Mouse (Mus musculus): ENCODE measurements around the gene Auts2. TPM values are rescaled to one million over a fixed set of nuclear protein-coding genes. Genes with fewer than 3 reads are reported as not detected.

The Auts2 gene
- total RNA-seq, 2 experiments from 2014 or later: 23.5 to 29.5 TPM

DNA sequence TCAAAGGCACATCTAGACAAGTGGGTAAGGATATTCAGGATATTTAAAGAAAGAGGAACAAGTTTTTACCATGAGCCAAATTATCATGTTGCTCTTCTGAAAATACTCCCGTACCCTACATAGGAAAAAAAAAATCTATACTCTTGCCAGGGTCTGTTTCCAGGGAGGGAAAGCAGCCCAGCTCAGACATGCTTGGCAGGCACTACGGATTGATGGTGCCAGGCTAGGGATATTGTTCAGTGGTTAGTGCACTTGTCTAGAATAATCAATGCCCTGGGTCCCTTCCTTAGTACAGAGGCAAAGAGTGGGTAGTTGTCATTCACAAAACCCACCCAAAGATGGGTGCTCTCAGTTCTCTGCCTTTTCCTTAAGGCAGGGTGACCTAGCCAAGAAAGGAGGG lies 90.8 kb downstream of the Auts2 start:
- no peak for DNase-seq (ENCODE audit: low spot score in 2 of 2)

GRCm38 (mm10) chr5:132450071-132450470 lies 93.1 kb downstream of the Auts2 start:
- no peak for DNase-seq (ENCODE audit: low spot score in 2 of 2)

DNA sequence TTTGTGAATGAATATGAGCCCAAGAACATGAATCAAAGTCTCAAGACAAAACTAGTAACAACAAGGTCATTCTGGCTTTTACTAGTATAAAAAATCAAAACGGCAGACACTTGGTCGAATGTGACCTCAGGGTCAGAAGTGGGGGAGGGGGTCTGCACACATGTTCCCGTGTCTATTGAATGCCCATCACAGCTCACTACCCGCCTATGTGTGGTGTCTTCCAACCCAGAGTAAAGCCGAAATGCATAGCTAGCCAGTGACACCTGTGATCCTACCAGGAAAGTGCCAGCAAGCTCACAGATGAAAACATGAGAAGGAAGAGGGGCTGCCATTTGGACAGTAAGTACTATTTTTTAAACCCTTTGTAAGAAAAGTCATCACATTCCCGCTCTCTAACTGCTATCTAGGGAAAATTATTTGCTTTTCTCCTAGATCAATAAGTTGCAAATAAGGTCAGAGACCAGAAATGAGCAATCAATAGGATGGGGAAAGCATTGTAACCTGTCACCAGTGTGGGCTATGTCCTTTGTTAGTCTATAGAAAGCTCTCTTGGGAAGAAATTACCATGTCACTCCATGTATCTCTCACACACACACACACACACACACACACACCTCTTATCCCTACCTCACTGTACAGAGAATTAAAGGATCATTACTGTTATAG lies 94.6 kb downstream of the Auts2 start:
- no peak for DNase-seq (ENCODE audit: low spot score in 2 of 2)

- DNase-seq (ENCODE audit: low spot score in 2 of 2): no peak
These were observed 97.8 kb downstream of the Auts2 start for GRCm38 (mm10) chr5:132445213-132445954.

DNA sequence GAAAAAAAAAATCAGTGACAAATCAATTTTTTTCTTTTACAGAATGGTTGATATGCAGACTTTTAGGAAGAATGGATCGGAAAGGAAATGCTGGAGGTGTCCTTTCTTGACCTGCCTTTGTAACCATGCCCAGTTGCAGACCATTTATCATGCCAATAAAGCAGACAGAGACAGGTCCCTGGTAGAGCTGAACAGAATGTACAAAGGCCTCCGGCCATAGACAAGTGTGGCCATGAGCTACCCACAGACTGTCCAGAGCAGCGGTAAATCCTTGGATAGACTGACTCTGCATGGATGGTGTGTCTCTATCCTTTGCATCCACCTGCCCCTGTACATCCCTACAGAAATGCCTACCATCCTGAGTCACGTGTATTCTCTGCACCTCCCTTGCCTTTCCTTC lies 100.2 kb downstream of the Auts2 start:
- no peak for DNase-seq (ENCODE audit: low spot score in 2 of 2)

DNA sequence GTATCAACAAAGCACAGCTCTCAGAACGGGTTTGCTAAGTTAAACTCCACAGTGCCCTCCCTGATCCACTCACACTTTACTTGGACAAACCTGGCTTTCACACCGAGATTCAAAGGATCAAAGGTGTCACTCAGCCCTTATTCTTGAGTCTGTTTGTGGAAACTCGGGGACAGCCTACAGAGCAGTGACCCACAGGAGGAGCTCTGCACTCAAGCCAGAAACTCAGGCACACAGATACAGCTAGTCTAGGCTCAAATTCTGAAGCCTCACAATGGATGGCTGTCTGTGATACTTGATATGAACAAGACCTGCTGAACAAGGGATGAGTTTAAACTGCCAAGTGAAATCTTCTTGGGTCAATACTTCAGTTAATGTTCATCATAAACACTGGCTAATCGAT lies 104.7 kb downstream of the Auts2 start:
- DNase-seq (ENCODE audit: low spot score in 2 of 2): no peak

DNA sequence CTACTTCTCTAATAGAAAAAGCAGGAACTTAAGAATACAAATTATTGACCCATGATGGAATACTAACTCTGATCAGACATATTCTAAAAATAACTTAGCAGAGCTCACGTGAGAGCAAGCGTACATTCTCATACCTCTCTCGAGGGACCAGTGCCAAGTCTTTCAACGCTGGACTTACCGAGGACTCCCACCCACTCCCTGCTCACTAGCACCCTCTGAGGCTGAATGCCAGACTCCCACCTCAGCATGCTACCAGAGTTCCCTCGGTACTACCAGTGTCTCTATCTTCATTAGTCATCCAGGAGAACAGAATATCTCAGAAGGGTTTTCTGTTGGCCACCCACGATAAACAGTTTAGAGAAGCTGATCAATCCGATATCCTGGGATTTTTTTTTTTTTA lies 105.2 kb downstream of the Auts2 start:
- no peak for DNase-seq (ENCODE audit: low spot score in 2 of 2)

- no peak for DNase-seq (ENCODE audit: low spot score in 2 of 2)
These were observed 105.7 kb downstream of the Auts2 start for GRCm38 (mm10) chr5:132437478-132437877.

DNA sequence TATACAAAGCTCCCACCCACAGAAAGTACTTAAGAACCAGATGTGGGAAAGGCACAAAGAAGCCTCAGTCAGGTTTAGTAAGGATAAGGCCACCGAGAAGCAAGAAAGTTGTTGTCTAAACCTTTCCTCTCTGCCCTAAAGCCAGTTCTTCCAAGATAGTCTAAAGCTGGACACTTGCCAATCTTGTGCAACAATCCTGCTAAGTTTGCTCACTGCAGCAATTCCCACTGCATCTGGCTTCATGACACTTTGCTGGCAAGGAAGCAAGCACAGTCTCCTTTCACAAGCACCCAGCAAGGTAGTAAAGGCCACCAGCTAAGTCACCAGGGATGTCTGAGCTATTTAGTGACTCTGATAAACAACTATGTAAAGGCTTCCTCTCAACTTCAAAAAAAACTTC lies 106.2 kb downstream of the Auts2 start:
- DNase-seq (ENCODE audit: low spot score in 2 of 2): peak in 1 of 2 experiments; percentile 42

GRCm38 (mm10) chr5:132436473-132436872 lies 106.7 kb downstream of the Auts2 start:
- no peak for DNase-seq (ENCODE audit: low spot score in 2 of 2)

- no peak for DNase-seq (ENCODE audit: low spot score in 2 of 2)
These were observed 107.7 kb downstream of the Auts2 start for GRCm38 (mm10) chr5:132435401-132435800.

GRCm38 (mm10) chr5:132433377-132434115 lies 109.6 kb downstream of the Auts2 start:
- no peak for DNase-seq (ENCODE audit: low spot score in 2 of 2)

DNA sequence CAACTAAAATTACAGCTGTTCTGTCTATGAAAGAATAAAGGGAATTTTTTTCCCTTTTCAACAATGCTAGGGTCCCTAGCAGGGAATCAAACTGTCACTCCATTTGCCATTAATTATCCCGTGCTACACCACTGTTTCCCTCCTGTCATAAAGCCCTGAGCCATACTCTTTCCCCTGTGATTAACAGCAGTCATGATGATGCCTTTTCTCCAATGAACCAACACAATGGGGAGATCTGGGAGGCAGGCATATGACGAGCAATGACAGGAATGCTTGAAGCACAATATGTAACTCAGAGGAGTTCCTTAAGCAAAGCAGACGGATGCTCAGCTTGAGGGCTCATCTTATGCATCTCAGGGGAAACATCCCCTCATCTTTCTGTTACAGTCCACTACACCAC lies 113.8 kb downstream of the Auts2 start:
- DNase-seq (ENCODE audit: low spot score in 2 of 2): no peak

- DNase-seq (ENCODE audit: low spot score in 2 of 2): no peak
These were observed 116.8 kb downstream of the Auts2 start for GRCm38 (mm10) chr5:132426342-132426741.

DNA sequence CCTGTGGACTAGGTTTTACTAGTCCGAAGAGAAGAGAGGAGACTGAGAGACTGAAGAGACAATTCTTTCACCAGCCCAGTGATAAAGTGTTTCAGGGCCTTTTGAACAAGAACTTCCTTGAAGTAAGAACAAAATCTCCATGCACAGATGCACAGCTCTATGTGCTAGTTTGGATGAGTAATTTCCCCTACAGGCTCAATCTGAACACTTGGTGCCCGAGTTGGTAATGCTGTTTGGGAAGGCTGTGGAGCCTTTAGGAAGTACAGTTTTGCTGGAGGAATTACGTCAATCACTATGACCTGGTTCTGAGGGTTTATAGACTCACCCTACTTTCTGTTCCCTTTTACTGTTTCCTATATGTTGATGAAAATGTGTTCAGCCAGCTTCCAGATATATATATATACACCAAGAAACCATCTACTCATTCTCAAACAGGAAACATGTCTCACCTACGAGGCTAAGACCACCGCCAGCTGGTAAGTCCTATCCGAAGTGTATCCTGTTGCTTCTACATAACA lies 117.3 kb downstream of the Auts2 start:
- no peak for DNase-seq (ENCODE audit: low spot score in 2 of 2)

GRCm38 (mm10) chr5:132410338-132410852 lies 132.7 kb downstream of the Auts2 start:
- DNase-seq (ENCODE audit: low spot score in 2 of 2): no peak

DNA sequence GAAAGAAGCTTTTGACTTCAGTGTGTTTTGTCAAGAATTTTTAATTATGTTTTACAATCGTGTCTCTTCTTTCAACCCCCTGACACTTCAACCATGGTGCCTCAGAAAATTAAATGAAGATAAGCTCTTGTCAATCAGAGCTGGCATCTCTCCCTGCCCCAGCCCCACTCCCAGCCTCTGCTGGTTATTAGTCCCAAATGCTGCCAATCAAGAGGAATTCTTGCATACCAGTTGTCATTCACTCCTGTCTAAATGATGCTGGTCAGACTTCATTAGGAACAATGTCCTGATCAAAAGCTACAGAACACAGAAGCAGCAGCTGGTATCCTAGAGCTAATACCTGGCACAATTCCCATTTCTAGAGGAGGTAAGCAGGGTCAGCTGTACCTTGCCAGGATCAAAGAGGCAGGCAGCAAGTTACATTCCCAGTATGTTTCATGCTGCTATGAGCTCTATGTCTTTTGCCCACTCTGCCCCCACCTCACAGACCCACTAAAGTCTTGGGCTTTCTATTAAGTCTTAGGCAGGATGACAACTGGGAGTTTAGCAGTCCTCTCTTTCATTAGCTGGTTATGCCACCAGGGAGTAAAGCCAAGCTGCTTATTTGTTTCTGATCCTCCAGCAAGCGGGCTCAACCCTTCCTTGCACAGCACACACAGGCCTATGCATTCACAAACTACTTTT lies 134.1 kb downstream of the Auts2 start:
- DNase-seq (ENCODE audit: low spot score in 2 of 2): no peak

- no peak for DNase-seq (ENCODE audit: low spot score in 2 of 2)
These were observed 142.6 kb downstream of the Auts2 start for GRCm38 (mm10) chr5:132400556-132400955.

DNA sequence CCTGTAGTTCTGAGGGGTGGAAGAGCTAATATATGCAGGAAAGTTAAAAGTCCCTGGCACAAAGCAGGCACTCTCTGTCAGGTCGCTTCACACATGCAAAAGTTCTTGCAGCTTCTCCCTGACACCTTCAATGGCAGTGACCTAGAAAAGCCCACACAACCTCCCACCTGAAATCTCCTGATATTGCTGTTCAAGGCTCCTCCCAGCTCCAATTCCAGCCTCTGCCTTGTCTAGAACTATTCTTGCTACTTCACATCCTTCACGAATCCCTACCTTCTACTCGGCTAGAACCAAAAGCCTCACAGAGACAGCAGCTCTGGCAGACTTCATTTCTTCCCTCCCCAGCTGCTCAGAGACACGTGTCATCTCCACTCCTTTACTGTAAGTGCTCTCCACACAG lies 143.7 kb downstream of the Auts2 start:
- no peak for DNase-seq (ENCODE audit: low spot score in 2 of 2)

DNA sequence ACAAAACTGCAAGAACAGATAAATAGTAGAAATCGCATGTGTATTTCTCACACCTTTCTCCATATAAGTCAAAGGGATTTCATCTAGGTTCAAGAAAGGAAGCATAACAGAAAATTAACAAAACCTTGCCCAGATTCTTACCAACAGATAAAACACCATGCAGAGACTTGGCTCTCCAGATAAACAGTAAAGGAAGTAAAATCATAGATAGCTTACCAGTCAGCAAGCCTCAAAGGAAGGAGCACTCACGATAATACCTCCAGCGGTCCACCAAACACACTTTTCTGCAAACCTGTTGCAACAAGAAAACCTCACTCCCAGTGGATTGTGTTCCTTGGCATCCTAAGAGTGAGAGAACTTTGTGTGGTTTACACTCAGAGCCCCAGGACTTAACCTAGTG lies 147.2 kb downstream of the Auts2 start:
- DNase-seq (ENCODE audit: low spot score in 2 of 2): no peak

All from adrenal gland, adult 18-20 months (tissue).